Mouse (Mus musculus): ENCODE measurements at regions not wholly inside any gene's neighbourhood (a gene's known extent, or its start where the extent isn't known, plus 50 kb on each side); places are given as distances from the start of the nearest gene placed in this dataset.

DNA sequence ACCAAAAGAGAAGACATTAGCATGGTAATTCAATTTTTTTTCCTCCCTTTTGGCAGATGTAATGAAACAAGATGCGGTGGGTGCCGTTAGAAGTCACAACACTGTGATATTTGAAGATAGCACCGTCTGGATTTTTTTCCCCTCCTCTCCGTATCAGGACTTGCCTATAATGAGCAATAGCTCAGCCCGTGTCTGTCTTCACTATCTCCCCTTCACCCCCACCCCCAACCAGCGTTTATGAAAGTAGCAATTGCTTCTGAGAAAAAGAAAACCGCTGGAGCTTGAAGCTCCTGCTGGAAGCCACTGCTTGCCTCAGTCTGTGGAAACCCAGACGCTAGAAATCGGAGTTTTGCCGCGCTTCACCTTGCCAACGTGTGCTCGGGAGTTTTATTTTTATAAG lies 55.8 kb upstream of the Gtsf1l start:
- TF ChIP-seq EP300 (IDR thresholded peaks at IDR 0.05; ENCODE audit: low read length) (no peak), NELFE (IDR thresholded peaks at IDR 0.05; ENCODE audit: low read depth, low read length) (no peak), POLR2A (IDR thresholded peaks at IDR 0.05; ENCODE audit: low read depth, low read length) (no peak), MAFK (IDR thresholded peaks at IDR 0.05; ENCODE audit: insufficient replicate concordance, low read length) (no peak), MAX (IDR thresholded peaks at IDR 0.05; ENCODE audit: low read length) (no peak), KAT2A (IDR thresholded peaks at IDR 0.05; ENCODE audit: insufficient replicate concordance, low read length) (no peak), ZC3H11A (IDR thresholded peaks at IDR 0.05; ENCODE audit: low read depth, low read length) (no peak), CTCF (conservative IDR thresholded peaks at IDR 0.05 in 1 of 2, IDR thresholded peaks at IDR 0.05 in 1 of 2; ENCODE audit: low read depth in 2 of 2, low read length in 2 of 2) (no peak), MXI1 (IDR thresholded peaks at IDR 0.05; ENCODE audit: low read depth, low read length) (no peak)

Data from CH12.LX (cell line).